ENCODE assay signal across 13 mouse cellular contexts in genomic region chr7:37020078-37020477, GRCm38 (mm10).
A peak's percentile ranks its signal among the peaks of the same experiment; 100 is the strongest.
DNase-seq lines count a peak whose midpoint lies in the region; ATAC-seq lines count a peak whose summit lies in the region.
"Had no signal": no experiment of that assay in that cellular context is flagged by ENCODE, and none has a peak within 500 bp of the region (broad histone marks: within the 10 kb centered on the region; RNA-seq: fewer than 3 reads in every experiment).

No protein-coding gene starts in this region.

- DNase-seq in heart, postnatal 4 days, result no peak
- peak; percentile 31 for DNase-seq in midbrain, embryonic 14.5 days
- no peak for DNase-seq in midbrain, embryonic 10.5 days (ENCODE audit: low spot score)
- DNase-seq in forelimb bud, embryonic 11.5 days (ENCODE audit: low read depth, low spot score), result peak; percentile 27
- no peak for DNase-seq in cerebellum, postnatal 10 days
- no peak for DNase-seq in cerebellum, adult 11-12 months
- DNase-seq in gastrocnemius, postnatal 14 days, result no peak
- DNase-seq: adrenal gland, postnatal 25 days; kidney, postnatal 25 days; left cerebral cortex, postnatal 4 days had no signal

- H3K9me3 ChIP-seq in heart, embryonic 12.5 days (replicated peaks), result no peaks in the 10 kb centered on the region
- no peaks in the 10 kb centered on the region for H3K9me3 ChIP-seq in midbrain, embryonic 14.5 days (ENCODE audit: control insufficient read depth, low read length)
- H3K9me3 ChIP-seq in midbrain, embryonic 10.5 days (replicated peaks), result no peaks in the 10 kb centered on the region
- H3K9me3 ChIP-seq: lung, embryonic 15.5 days had no signal

- WGBS in heart, embryonic 12.5 days, result 39% methylated on average over 3 of the region's 3 CpGs
- WGBS in midbrain, embryonic 14.5 days, result 59% methylated on average over 3 of the region's 3 CpGs
- 73% methylated on average over 3 of the region's 3 CpGs for WGBS in midbrain, embryonic 10.5 days

- no peak overlapping the region for H3K4me2 ChIP-seq in heart, embryonic 12.5 days
- no peak overlapping the region for H3K4me2 ChIP-seq in midbrain, embryonic 14.5 days (ENCODE audit: low read length)
- H3K4me2 ChIP-seq: lung, embryonic 15.5 days; midbrain, embryonic 11.5 days had no signal

- H3K4me3 ChIP-seq in heart, embryonic 12.5 days, result no peak overlapping the region
- H3K4me3 ChIP-seq in midbrain, embryonic 14.5 days (replicated peaks; ENCODE audit: low read depth, low read length), result no peak overlapping the region
- H3K4me3 ChIP-seq in midbrain, embryonic 10.5 days, result no peak overlapping the region
- H3K4me3 ChIP-seq: lung, embryonic 15.5 days had no signal

- no peaks in the 10 kb centered on the region for H3K27me3 ChIP-seq in heart, embryonic 12.5 days (replicated peaks)
- H3K27me3 ChIP-seq in midbrain, embryonic 14.5 days (ENCODE audit: control insufficient read depth, insufficient read depth, low read length), result no peaks in the 10 kb centered on the region
- H3K27me3 ChIP-seq in midbrain, embryonic 10.5 days (ENCODE audit: low read depth, poor library complexity, severe bottlenecking), result no peaks in the 10 kb centered on the region
- H3K27me3 ChIP-seq: lung, embryonic 15.5 days had no signal

- peak; percentile 64; the same call in 1 of the 2 replicates for ATAC-seq in heart, embryonic 12.5 days (ENCODE audit: insufficient number of reproducible peaks, low FRiP score)
- ATAC-seq in midbrain, embryonic 14.5 days (ENCODE audit: low FRiP score, low TSS enrichment), result no peak

- no peak overlapping the region for H3K9ac ChIP-seq in heart, embryonic 12.5 days
- H3K9ac ChIP-seq in midbrain, embryonic 14.5 days (replicated peaks; ENCODE audit: low read length), result no peak overlapping the region
- H3K9ac ChIP-seq: lung, embryonic 15.5 days had no signal

- no peaks in the 10 kb centered on the region for H3K36me3 ChIP-seq in heart, embryonic 12.5 days
- H3K36me3 ChIP-seq in midbrain, embryonic 14.5 days (ENCODE audit: control insufficient read depth, insufficient read depth, low read length), result no peaks in the 10 kb centered on the region
- H3K36me3 ChIP-seq in midbrain, embryonic 10.5 days, result no peaks in the 10 kb centered on the region
- H3K36me3 ChIP-seq: lung, embryonic 15.5 days had no signal

- H3K27ac ChIP-seq in heart, embryonic 12.5 days (ENCODE audit: poor library complexity, severe bottlenecking), result no peak overlapping the region
- no peak overlapping the region for H3K27ac ChIP-seq in midbrain, embryonic 14.5 days (replicated peaks; ENCODE audit: low read depth, low read length)
- no peak overlapping the region for H3K27ac ChIP-seq in midbrain, embryonic 10.5 days (replicated peaks)
- H3K27ac ChIP-seq: lung, embryonic 15.5 days had no signal

- no peaks in the 10 kb centered on the region for H3K4me1 ChIP-seq in heart, embryonic 12.5 days (replicated peaks)
- no peaks in the 10 kb centered on the region for H3K4me1 ChIP-seq in midbrain, embryonic 14.5 days (ENCODE audit: control insufficient read depth, insufficient read depth, low read length)
- H3K4me1 ChIP-seq in midbrain, embryonic 10.5 days, result no peaks in the 10 kb centered on the region

- intact Hi-C loops in gastrocnemius, postnatal 14 days (cut with DNase I; ENCODE audit: low total_unique reads), result no loop called here

Comparison
In these comparisons a context has a peak if more than half of its experiments do, and no peak if none do; other contexts are left out.
1. DNase-seq: peak in midbrain, embryonic 14.5 days (single experiment) and forelimb bud, embryonic 11.5 days (single experiment); none in heart, postnatal 4 days (single experiment), midbrain, embryonic 10.5 days (single experiment), cerebellum, postnatal 10 days (0 of 2), cerebellum, adult 11-12 months (single experiment) and gastrocnemius, postnatal 14 days (single experiment).